Mouse (Mus musculus): Measurements from ENCODE around the gene Izumo1r.

The Izumo1r gene

GRCm38 (mm10) chr9:14866957-14867356 lies 36.8 kb downstream of the Izumo1r start:
- DNase-seq (ENCODE audit: low spot score in 2 of 2), result peak; percentile 69 to 79

GRCm38 (mm10) chr9:14864726-14865125 lies 39.0 kb downstream of the Izumo1r start:
- no peak for DNase-seq (ENCODE audit: low spot score in 2 of 2)

- no peak for DNase-seq (ENCODE audit: low spot score in 2 of 2)
Observed at GRCm38 (mm10) chr9:14863126-14863525, 40.6 kb downstream of the Izumo1r start.

- DNase-seq (ENCODE audit: low spot score in 2 of 2), result peak; percentile 66 to 71
Observed at GRCm38 (mm10) chr9:14859868-14860639, 43.7 kb downstream of the Izumo1r start, which contains the start of gene Gpr83. Gene Gpr83, plus strand, starts transcription at chr9:14860210.

GRCm38 (mm10) chr9:14858782-14859181 lies 45.0 kb downstream of the Izumo1r start:
- no peak for DNase-seq (ENCODE audit: low spot score in 2 of 2)

GRCm38 (mm10) chr9:14858170-14858706 lies 45.5 kb downstream of the Izumo1r start:
- DNase-seq (ENCODE audit: low spot score in 2 of 2), result no peak

- no peak for DNase-seq (ENCODE audit: low spot score in 2 of 2)
Observed at GRCm38 (mm10) chr9:14856922-14857654, 46.7 kb downstream of the Izumo1r start.

- DNase-seq (ENCODE audit: low spot score in 2 of 2), result no peak
Observed at GRCm38 (mm10) chr9:14854585-14854984, 49.2 kb downstream of the Izumo1r start.

GRCm38 (mm10) chr9:14848267-14848935 lies 55.3 kb downstream of the Izumo1r start:
- DNase-seq (ENCODE audit: low spot score in 2 of 2), result no peak

- no peak for DNase-seq (ENCODE audit: low spot score in 2 of 2)
Observed at GRCm38 (mm10) chr9:14846428-14846827, 57.3 kb downstream of the Izumo1r start.

- no peak for DNase-seq (ENCODE audit: low spot score in 2 of 2)
Observed at GRCm38 (mm10) chr9:14843901-14844300, 59.8 kb downstream of the Izumo1r start.

GRCm38 (mm10) chr9:14843311-14843857 lies 60.4 kb downstream of the Izumo1r start:
- no peak for DNase-seq (ENCODE audit: low spot score in 2 of 2)

- DNase-seq (ENCODE audit: low spot score in 2 of 2), result no peak
Observed at GRCm38 (mm10) chr9:14841878-14842761, 61.6 kb downstream of the Izumo1r start.

GRCm38 (mm10) chr9:14839970-14840369 lies 63.8 kb downstream of the Izumo1r start:
- DNase-seq (ENCODE audit: low spot score in 2 of 2), result no peak

GRCm38 (mm10) chr9:14839527-14839926 lies 64.2 kb downstream of the Izumo1r start:
- DNase-seq (ENCODE audit: low spot score in 2 of 2), result peak in 1 of 2 experiments; percentile 26
